Mouse (Mus musculus) kidney, adult 2 months (tissue): ENCODE results near the gene Rhbdf1. TPM values are rescaled to one million over a fixed set of nuclear protein-coding genes. Genes with fewer than 3 reads are reported as not detected.

Source experiments
- DNase-seq: peaks from one replicate; pipeline ENCODE4 v3.0.0; 2021
- H3K27ac ChIP-seq: fragments of 200-500 bp; 2 replicates; pipeline ENCODE4 v1.5.1; 2012; ENCODE audit warnings: low read depth, low read length, control low read depth, inconsistent platforms; ENCODE audit not compliant: insufficient read depth
- H3K27me3 ChIP-seq: fragments of 200-500 bp; replicated peaks from 2 replicates; pipeline ENCODE4 v1.6.1; 2012; ENCODE audit warnings: mild to moderate bottlenecking, moderate library complexity, low read length, inconsistent platforms; ENCODE audit not compliant: control insufficient read depth, insufficient read depth
- H3K36me3 ChIP-seq: fragments of 200-500 bp; 2 replicates; pipeline ENCODE4 v1.6.1; 2012; ENCODE audit warnings: mild to moderate bottlenecking, moderate library complexity, low read length, inconsistent platforms; ENCODE audit not compliant: control insufficient read depth, insufficient read depth
- H3K4me1 ChIP-seq: fragments of 200-500 bp; 2 replicates; pipeline ENCODE4 v1.6.1; 2011; ENCODE audit warnings: low read length; ENCODE audit not compliant: control insufficient read depth, insufficient read depth
- H3K4me3 ChIP-seq: fragments of 200-500 bp; 2 replicates; pipeline ENCODE4 v1.5.1; 2011; ENCODE audit warnings: mild to moderate bottlenecking, low read depth, low read length, control low read depth; ENCODE audit not compliant: insufficient read depth
- CTCF ChIP-seq: fragments of 200-500 bp; conservative IDR thresholded peaks from 2 replicates; pipeline ENCODE4 v1.5.1; 2011; ENCODE audit warnings: low read depth, mild to moderate bottlenecking, control low read depth, low read length, moderate library complexity, mixed read lengths; ENCODE audit not compliant: insufficient read depth, insufficient read length
- POLR2A ChIP-seq: fragments of 200-500 bp; IDR thresholded peaks from one replicate; pipeline ENCODE4 v1.6.1; 2011; ENCODE audit warnings: low read depth, low read length, control low read depth
- WGBS: fragments of 180-500 bp; shearing (Covaris S2); methylation state at CpG from one replicate; pipeline ENCODE4 v1.1.7; 2018; 5-methylcytosine and 5-hydroxymethylcytosine counted together
- polyA plus RNA-seq: library from polyadenylated mRNA; depleted of rRNA; stranded (reverse); fragments of >200 nt; gene quantifications from 2 replicates; pipeline ENCODE4 v1.2.3, GENCODE M21; 2012; rRNA removed

Gene Rhbdf1
- polyA plus RNA-seq, 1 experiment = 81.7 TPM

DNA sequence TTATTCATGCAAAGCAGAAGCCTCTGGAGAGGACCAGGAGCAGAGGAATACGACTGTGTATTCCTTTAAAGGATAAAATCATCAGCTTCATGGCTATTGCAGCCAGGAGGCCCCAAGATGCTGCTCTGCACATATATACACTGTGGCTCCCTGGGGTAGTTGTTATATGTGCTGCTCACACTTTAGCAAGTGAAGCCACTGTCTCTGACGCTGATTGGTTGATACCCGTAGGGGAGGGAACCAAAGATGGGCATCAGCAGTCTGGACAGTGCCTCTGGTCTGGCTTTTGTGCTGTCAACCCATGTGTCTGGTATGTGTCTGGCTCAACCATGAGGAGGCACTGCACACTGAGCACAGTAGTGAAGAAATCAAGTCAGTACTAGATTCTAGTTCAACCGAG is 55.4 kb downstream of the Rhbdf1 start:
- Histone ChIP-seq H3K27me3 (no peaks in the 10 kb centered on the region), H3K4me3 (no peak overlapping the region), H3K4me1 (no peaks in the 10 kb centered on the region), H3K36me3 (no peaks in the 10 kb centered on the region), H3K27ac (no peak overlapping the region)
- 83% methylated on average over 4 of the region's 4 CpGs for WGBS
- TF ChIP-seq CTCF (no peak), POLR2A (no peak)
- DNase-seq = no peak

- no peak for TF ChIP-seq POLR2A
- peak; percentile 85 for TF ChIP-seq CTCF
- Histone ChIP-seq H3K27ac (no peak overlapping the region), H3K36me3 (no peaks in the 10 kb centered on the region), H3K4me1 (no peaks in the 10 kb centered on the region), H3K4me3 (no peak overlapping the region), H3K27me3 (no peaks in the 10 kb centered on the region)
- WGBS = 13% methylated on average over 28 of the region's 28 CpGs
- peak; percentile 58 for DNase-seq
Observed at GRCm38 (mm10) chr11:32161922-32162804, 59.9 kb downstream of the Rhbdf1 start.

DNA sequence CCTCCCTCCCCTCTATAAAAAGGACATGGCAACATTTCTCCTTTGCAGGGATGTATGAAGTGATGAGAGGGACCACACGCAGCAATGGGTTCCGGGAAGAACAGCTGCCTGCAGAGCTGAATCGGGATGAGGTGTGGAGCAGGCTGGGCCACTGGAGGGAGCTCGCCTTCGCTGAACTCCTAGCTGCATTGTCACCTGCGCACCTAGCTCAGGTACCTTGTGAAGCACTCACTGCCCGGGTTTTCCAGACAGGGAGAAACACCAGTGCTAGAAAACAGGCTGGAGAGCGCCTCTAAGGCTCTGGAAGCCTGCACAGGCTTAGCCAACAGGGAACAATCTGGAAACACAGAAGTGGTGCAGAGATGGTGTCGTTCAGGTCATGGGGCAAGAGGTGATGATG is 60.6 kb downstream of the Rhbdf1 start:
- no peaks in the 10 kb centered on the region for H3K4me1 ChIP-seq
- H3K36me3 ChIP-seq = no peaks in the 10 kb centered on the region
- H3K27me3 ChIP-seq = no peaks in the 10 kb centered on the region
- peak; percentile 43 for DNase-seq
- WGBS = 12% methylated on average over 9 of the region's 9 CpGs
- H3K4me3 ChIP-seq = no peak overlapping the region
- no peak overlapping the region for H3K27ac ChIP-seq
- TF ChIP-seq POLR2A (no peak), CTCF (peak; percentile 61)

- Histone ChIP-seq H3K27ac (no peak overlapping the region), H3K4me1 (no peaks in the 10 kb centered on the region), H3K36me3 (no peaks in the 10 kb centered on the region), H3K4me3 (no peak overlapping the region), H3K27me3 (no peaks in the 10 kb centered on the region)
- no peak for TF ChIP-seq POLR2A
- no peak for TF ChIP-seq CTCF
- WGBS = 78% methylated on average over 7 of the region's 7 CpGs
- no peak for DNase-seq
Observed at GRCm38 (mm10) chr11:32160341-32160740, 61.8 kb downstream of the Rhbdf1 start.

Other genes starting within 250 kb of the Rhbdf1 start
- 2.9 and 4.0 TPM in 2 replicates for gene Nsg2, start 221.8 kb downstream of the Rhbdf1 start, polyA plus RNA-seq
- gene Il9r, start 22.0 kb downstream of the Rhbdf1 start, polyA plus RNA-seq = 0.05 and 0.58 TPM in 2 replicates
- 16.1 and 19.5 TPM in 2 replicates for gene Snrnp25, start 16.9 kb downstream of the Rhbdf1 start, polyA plus RNA-seq
- 12.5 and 13.4 TPM in 2 replicates for gene Mpg, start 4.2 kb upstream of the Rhbdf1 start, polyA plus RNA-seq
- gene Nprl3, start 45.4 kb upstream of the Rhbdf1 start, polyA plus RNA-seq = 71.9 and 95.7 TPM in 2 replicates
- not detected in 2 replicates for gene Hba-x, start 54.1 kb upstream of the Rhbdf1 start, polyA plus RNA-seq
- gene Hba-a1, start 61.2 kb upstream of the Rhbdf1 start, polyA plus RNA-seq = 1,733 and 2,108 TPM in 2 replicates
- gene Hbq1b, start 64.7 kb upstream of the Rhbdf1 start, polyA plus RNA-seq = 0.22 and 0.34 TPM in 2 replicates
- gene Hba-a2, start 74.2 kb upstream of the Rhbdf1 start, polyA plus RNA-seq = 4,083 and 5,122 TPM in 2 replicates
- gene Hbq1a, start 77.8 kb upstream of the Rhbdf1 start, polyA plus RNA-seq = 0.18 and 0.45 TPM in 2 replicates
- 3.7 TPM in 2 replicates for gene Sh3pxd2b, start 125.5 kb upstream of the Rhbdf1 start, polyA plus RNA-seq
- gene Ubtd2, start 233.1 kb upstream of the Rhbdf1 start, polyA plus RNA-seq = 4.6 and 5.4 TPM in 2 replicates